Mouse (Mus musculus) CD4-positive, CD25-positive, alpha-beta regulatory T cell, adult 4 months (primary cell): ENCODE data around the gene Tcf7l1. TPM values are rescaled to one million over a fixed set of nuclear protein-coding genes. Genes with fewer than 3 reads are reported as not detected.
A peak's percentile ranks its signal among the peaks of the same experiment; 100 is the strongest.
"Not testable (repeated sequence)": the region's sequence is repeated elsewhere in the genome, so short reads cannot be mapped to it uniquely, and the experiment has no call there.

Experiments used
- ATAC-seq: one replicate; pipeline ENCODE4 v1.8.0; 2017
- polyA plus RNA-seq, 2 experiments: library from polyadenylated mRNA; unstranded; fragments of 100-300 nt; shearing (Covaris generic); gene quantifications; one replicate each; pipeline ENCODE4 v1.2.1; 2017

The Tcf7l1 gene
- 1 to 10 TPM; 2.0 to 2.3 TPM for polyA plus RNA-seq

DNA sequence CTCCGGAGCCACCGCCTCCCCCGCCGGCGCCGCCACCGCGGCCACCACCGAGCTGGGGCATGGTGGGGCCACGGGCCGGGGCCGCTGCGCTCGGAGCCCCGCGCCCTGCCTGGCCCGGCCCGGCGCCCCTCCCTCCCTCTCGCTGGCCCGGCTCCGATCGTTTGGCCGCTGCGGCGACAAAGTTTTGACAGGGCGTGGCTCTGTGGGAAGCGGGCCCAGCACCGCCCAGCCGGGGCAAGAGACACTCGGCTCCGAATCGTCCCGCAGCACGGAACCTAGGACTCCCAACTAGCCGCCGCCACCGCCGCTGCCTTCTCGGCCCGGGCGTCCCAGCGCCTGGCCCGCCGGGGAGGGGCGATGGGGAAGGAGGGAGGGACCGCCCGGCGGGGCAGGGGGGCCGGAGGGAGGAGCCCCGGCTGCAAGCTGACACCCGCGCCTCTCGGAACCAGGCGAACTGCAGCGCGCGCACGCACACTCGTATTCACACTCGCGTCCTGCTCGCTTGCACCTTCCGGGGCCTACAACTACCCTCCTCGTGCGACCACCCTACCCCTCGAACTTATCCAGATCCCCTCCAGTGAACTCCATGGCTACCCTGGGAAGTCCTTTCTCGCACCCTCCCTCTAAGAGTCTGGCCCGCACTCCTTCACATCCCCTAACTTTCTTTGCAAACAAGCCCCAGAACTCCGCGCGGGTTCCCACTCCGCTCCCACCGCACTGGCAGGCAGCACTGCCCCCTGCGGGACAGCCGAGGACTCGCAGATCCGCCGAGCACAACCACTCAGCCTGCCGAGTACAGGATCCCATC lies at the start of gene Tcf7l1:
Gene Tcf7l1 (minus strand): TSS at position 363 of the 808 bp plus-strand sequence.
- ATAC-seq = peak; percentile 87

DNA sequence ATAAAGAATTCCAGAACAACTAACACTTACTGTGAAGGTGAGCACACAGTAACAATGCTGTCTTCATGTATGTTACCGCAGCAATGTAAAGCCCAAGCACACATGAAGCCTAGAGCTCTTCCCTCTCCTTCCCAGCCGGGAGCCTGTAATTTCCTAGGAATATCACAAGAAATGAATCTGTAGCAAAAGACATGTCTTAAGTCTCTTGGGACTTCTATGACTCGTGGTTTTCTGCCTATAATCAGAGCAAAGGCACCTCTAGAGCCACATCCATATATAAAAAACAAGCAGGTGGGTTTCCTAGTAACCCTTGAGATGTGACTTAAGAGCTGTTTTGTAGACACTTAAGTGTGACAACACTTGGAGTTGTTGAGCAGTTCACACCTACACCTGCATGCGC lies 48.7 kb upstream of the Tcf7l1 start:
- no peak for ATAC-seq

DNA sequence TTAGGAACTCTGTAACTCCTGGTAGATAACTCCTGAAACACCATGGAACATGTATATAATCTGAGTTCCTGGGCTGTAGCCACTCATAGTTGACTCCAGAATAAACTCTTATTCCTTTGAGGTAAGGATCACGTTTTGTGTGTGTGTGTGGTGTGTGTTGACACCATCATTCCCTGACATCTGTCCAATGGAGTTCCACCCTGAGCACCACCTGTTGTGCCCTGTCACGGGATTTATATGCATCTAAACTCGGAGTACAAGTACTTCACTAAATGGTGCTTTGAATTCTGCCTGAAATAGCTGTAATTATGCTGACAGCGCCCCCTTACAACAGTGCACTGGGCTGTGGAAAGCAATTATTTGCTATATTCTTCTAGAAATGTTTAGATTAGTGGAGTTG lies 45.5 kb upstream of the Tcf7l1 start:
- no peak for ATAC-seq

DNA sequence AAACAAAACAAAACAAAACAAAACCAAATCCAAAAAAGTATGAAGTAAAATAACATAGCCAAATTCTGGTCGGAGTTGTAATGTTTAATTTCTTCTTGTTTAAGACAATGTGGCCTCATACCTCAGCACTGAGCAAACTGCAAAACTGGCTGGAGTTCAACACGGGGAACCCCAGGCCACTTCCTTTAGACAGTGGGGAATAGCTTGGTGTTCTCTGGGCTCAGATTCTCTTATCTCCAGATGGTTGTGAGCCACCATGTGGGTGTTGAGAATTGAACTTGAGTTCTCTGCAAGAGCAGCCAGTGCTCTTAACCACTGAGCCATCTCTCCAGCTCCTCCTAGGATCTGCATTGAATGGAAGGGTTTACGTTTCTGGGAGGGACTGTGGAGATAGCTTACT lies 42.8 kb upstream of the Tcf7l1 start:
- ATAC-seq = no peak

DNA sequence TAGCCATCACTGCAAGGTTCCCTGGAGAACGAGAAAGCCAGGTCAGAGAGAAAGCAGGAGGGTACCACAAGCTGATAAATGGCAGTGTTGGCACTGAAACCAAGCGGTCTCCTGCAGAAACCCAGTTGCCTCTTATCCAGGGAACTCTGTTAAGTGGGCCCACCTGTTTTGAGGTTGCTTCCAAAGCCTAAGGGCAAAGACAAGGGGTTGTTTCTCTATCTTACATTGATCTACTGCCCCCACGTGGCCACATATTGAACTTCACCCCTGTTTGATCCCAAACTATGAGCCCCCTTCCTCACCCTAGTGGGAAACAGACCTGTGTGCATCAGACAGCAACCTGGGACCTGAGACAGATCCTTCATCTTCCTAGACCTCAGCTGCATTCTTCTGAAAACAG lies 42.2 kb upstream of the Tcf7l1 start:
- ATAC-seq = peak; percentile 61

DNA sequence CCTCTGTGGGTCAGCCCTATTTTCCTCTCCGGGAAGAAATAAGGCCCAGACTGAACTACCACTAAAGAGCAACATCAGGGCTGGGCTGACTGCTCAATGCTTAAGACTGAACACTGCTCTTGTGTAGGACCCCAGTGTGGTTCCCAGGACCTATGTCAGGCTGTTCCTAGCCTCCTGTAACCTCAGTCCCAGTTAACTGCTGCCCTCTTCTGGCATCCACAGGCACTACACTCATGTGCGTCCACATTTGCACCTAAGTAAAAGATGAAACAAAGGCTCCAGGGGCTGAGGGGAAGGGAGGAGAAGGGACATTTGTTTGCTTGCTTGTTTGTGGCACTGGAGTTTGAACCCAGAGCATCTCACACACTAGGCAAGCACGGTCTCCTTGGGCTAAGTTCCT lies 39.8 kb upstream of the Tcf7l1 start:
- no peak for ATAC-seq

DNA sequence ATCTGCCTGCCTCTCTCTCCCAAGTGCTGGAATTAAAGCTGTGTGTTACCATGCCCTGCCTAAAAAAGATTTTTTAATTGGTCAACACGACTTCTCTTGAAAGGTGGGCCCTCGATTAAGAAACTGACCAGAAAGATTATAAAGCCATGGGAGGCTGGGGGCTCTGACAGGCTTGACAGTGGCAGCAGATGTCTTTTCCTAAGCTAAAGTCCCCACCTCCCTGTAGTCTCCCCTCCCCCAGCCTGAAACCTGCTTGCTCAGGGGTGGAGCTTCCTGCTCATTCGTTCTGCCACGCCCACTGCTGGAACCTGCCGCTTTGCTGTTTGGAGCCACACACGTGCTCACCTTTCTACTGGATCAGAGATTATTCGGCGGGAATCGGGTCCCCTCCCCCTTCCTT lies 39.0 kb upstream of the Tcf7l1 start:
- ATAC-seq = not testable (repeated sequence)

DNA sequence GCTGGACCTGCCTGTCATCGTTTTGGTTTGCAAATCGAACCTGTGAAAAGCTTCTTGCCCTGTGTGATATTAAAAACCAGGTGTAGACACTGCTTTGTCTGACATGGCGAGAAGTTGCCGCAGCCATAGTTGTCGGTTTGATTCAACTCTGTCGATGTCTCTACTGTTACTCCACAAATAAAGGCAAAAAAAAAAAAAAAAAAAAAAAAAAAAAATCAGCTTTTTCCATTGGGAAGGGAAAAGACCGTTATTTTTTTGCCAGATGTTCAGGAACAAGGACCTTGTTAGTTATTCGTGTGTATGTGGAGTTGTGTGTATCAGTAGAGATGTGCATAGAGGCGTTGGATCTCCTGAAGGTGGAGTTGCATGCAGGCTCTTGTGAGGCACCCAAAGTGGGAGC lies 36.7 kb upstream of the Tcf7l1 start:
- no peak for ATAC-seq

DNA sequence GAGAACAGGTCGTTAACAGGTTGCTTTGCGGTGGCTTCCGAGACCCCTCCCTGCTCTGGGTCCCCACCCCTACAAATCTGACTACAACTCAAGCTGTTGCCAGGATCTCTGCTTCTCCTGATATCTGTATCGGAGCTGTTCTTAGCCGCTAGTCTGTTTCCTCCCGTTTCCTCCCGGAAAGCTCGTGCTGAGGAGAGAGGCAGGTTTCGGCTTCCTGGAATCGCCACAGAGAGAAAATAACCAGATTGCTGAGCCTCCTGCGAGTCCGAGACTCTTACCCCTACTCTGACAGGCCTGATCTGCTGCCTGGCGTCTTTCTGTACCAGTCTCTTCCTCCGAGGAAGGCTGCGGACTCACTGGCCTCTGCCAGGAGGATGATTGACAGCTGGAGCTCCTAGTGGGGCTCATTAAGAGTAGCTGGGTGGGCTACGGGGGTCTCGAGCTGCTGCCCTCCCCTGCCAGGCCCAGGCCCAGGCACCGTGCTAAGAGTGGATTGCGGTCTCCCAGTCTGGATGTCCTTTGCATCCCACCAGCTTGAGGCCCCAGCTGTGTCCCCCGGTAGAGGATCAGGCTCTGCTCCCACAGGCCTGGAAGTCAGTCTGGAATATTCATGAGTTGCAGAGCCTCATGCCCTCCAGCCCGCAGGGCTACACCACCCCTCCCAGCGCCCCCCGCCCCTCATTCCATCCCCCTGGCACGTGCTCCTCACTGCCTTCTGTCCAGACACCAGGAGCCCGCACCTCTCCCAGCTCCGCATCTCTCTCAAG lies 36.1 kb upstream of the Tcf7l1 start:
- ATAC-seq = no peak

DNA sequence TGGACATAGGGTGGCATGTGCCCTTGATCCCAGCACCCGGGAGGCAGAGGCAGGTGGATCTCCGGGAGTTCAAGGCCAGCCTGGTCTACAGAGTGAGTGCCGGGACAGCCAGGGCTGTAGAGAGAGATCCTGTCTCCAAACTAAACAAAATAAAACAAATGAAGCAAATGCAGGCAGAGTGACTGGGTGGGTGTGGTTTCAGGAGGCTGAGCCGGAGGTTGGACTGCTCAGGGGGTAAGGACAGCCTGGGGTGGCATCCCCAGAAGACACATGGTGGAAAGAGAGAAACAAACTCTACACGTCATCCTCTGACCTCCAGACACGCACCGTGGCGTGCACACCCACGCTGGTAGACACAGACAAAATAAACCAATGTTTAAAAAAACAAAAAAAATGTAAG lies 24.4 kb upstream of the Tcf7l1 start:
- ATAC-seq = no peak

DNA sequence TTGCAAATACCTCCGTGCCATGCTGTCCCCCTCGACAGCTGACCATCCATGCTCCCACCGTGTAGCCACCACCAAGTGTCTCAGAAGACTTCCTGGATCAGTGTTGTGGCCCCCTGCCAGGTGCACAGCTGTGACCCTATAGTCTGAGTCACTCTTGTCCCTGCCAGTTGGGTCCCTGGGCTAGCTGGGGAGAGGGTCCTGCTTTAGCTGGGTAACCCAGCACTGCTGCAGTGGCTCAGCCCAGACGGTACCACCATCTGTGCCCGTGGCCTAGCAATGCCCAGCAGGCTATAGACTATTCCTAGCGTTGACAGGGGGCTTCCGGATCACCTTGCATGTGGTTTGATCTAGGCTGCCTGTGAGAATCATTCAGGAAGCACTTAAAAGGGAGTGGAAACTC lies 21.2 kb upstream of the Tcf7l1 start:
- no peak for ATAC-seq

DNA sequence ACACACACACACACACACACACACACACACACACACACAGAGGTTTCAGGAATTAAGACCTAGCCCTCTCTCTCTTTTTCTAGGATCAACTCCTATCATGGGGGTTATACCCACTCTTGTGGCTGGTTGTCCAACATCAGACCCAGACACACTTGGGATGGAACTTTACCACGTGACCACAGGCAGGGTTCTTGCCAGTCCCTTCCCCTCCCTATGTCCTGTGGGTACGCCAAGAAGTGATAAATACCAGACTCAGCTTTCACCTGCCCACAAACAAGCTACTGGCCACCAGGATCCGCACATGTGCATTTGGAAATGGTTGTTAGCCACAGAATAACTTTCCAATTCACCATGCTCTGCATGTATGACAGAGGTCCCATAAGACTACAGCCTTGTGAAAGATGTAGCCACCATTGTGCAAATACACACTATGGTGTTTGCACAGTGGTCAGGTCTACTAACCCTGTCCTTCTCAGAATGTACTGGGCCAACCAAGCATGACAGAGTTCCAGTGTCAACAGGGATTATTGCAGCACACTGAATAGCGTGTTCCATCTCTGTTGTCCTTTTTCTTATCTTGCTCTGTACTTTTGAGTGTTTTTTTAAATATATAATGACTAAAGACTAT lies 20.6 kb upstream of the Tcf7l1 start:
- ATAC-seq = no peak

DNA sequence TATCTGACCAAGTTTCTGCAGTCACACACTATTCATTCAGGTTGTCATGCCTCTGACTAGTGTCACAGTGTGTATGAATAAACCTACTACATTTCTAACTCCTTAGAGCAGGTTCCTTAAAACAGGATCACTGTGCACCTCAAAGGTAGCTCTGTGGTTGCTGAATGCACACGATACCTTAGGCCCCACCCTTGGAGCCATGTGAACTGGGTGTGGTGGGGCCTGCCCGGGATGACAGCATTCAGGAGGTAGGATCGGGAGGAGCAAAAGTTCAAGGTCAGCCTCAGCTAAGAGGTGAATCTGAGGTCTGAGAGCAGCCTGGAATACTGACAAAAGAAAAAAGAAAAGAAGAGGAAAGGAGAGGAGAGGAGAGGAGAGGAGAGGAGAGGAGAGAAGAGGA lies 19.3 kb upstream of the Tcf7l1 start:
- ATAC-seq = no peak

DNA sequence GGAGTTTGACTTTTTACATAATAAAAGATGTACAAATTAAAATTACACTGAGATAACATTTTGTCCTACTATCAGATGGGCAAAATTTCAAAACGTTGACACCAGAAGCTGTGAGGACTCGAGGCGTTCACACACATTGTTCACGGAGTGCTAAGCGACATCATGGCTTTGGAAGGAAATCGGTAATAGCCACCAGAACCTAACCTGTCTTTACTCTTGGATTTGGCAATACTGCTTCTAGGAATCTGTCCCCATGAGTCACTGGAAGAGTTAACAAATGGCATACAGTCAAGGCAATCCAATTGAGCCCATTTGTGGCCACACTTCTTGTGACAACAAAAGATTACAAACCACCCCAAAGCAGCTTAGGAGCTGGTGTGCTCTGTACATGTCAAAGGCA lies 14.6 kb upstream of the Tcf7l1 start:
- no peak for ATAC-seq

DNA sequence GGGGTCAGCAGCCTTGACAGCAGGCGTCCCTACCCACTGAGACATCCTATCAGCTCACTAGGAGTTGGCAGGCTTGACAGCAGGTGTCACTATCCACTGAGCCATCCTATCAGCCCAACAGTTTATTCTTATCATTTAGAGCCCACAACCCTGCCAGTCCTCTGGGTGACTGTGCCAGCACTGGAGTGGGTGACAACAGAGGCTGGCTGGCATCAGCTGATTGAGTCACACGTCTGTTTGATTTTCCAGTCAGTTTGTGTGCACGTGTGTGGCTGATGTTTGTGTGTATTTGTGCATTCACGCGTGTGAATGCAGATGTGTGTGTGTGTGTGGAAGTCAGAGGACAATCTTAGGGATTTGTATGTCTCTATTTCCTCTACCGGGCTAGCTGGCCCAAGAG lies 13.1 kb upstream of the Tcf7l1 start:
- ATAC-seq = no peak

DNA sequence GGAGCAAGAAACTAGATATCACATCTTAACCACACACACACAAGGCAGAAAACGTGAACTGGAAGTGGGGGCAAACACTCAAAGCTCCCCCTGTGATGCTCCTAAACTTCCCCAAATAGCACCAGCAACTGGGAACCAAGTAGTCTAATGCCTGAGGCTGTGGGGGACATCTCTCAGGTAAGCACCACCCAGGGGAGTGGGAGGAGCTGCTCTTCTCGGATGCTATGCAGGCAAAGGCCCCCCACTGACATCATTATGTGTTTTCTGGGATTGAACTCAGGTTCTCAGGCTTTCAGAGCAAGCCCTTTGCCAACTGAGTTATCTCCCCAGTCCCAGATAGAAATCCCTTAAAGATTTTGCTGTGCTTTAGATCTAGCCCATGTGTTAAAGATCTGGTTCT lies 11.6 kb upstream of the Tcf7l1 start:
- ATAC-seq = no peak

DNA sequence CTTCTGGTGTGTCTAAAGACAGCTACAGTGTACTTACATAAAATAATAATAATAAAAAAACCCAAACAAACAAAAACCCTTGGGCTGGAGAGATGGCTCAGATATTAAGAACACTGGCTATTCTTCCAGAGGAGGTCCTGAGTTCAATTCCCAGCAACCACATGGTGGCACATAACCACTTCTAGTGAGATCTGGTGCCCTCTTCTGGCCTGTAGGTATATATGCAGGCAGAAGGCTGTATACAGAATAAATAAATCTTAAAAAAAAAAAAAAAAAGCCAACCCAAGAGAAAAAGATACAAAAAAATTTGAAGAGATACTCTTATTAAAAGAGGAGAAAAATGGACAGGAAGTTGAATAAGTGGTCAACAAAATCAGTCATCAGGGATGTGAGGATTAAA lies 8.7 kb upstream of the Tcf7l1 start:
- ATAC-seq = no peak

DNA sequence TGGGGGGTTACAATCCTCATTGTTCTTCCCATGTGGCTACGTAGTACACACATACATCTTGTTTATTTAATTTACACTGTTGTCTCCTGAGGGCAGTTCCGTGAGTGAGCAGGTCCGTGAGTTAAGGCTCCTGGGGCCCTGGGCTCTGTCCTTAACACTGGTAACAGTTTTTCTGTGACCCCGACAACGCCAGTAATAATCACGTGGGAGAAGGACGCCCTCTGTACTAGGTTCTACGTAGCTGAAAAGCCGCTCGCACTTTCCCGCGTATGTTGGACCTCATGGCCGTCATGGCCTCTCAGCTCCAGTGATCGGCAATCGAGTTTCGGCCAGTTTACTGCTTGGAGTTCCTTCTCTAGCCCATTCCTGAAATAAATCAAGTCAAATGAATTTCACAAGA lies 6.4 kb upstream of the Tcf7l1 start:
- no peak for ATAC-seq

DNA sequence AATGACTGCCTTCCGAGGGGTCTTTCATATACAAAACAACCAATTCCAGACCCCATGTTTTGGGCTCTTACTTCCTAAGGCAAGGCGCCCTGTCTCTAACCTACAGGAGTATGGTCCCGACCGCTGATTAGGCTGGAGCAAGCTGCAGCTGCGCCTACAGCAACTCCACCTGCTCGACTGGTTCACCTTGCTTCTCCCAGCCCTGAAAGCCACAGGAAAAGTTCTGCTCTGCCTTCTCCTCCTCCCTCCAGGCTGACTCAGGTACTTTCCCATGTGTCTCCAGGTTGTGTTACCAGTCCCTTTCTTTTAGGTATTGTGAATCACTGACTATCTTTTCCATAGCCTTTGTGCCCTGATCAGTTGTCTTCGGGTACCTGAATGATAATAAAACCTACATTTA lies 5.8 kb upstream of the Tcf7l1 start:
- no peak for ATAC-seq

DNA sequence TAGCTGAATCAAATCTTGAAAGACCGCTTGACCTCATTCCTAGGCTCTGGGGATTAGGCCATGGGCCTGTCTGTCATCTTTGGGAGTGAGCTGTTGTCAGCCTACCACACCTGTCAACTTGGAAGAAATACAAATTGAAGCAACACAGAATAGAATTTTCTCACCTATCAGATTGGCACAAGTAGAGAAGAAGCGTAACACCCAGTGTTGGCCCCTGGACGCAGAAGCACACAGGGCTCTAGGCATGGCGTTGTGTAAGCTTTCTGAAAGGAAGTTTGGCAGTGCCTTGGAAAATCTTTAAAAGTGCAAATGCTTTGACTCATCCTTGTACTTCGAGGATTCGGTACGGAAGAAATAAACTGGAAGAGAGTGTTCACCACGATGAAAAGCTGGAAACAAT lies 3.6 kb upstream of the Tcf7l1 start:
- no peak for ATAC-seq

DNA sequence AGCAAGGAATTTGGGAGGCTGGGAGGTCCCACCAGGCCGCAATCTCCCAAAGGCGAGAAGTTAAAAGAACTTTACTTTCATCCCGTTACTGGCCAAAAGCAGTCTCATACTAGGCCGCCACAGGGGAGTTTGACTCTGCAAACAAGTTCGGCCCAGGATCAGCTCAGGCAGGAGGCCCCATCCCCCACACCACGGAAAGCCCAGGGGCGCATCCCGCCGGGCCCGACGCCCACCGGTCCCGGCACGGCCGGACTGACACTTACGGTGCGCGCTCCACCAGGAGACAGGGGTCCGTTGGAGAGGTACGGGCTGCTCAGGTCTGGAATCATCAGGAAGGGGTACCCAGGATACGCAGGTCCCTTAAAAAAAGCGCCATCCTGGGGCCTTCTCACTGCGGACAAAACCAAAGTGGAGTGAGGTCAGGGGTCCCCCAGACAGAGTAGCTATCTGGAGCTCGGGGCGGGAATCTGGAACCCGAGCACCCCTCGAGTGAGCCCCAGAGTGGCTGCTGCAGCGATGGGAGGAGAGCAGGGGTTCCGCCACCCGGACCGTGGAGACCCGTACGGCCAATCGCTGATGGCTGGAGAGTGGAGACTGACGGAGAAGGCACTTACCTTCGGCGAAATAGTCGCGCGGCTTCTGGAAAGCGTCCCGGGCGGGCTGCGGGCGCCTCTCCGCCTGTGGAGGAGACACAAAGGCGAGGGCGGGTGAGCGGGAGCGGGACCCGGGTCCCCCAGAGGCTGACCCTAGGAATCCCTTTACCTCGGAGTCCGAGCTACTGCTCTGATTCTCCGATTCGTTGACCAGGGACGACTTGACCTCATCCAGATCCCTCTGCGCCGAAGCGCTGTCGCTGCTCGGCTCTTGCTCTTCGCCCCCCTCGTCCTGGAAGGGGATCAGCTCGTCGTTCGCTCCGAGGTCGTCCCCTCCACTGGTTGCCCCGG lies 834 bp downstream of the Tcf7l1 start:
- ATAC-seq = peak; percentile 27

DNA sequence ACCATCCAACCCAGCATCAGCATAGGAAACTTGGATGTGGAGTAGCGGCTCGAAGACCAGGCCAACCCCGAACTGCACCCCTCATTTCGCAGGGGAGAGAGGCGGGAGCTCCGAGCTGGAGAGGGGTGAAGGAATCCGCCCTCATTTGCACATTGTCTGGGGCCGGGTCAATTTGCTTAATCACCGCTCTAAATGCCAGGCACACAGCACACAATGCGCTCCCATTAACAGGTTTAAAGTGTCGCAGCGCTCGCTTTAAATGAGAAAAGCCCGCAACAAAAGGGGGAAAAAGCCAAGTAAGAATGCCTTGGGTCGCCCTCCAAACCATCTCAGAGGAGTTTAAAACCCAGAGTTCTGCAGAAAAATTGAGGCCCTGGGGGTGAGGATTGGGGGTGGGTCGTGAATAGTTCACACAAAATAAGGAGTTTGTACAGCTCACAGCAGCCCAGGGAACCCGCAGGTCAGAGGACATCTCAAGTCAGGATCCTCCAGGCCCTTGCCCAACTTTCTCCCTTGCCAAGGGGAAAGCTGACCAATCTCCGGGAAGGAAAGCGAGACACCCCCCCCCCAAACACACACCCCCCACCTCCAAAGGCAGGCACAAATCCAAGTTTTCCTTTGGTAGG lies 1.6 kb downstream of the Tcf7l1 start:
- no peak for ATAC-seq
